Mouse (Mus musculus) forebrain, embryonic 11.5 days (tissue): Measurements from ENCODE around the gene Rpl19. TPM values are rescaled to one million over a fixed set of nuclear protein-coding genes. Genes with fewer than 3 reads are reported as not detected.
A peak's percentile ranks its signal among the peaks of the same experiment; 100 is the strongest.

Source experiments
- ATAC-seq: fragments of 200-750 bp; cut with Nextera tagmentation; replicated peaks from 2 replicates; pipeline ENCODE4 v1.8.0; 2017; ENCODE audit warnings: moderate TSS enrichment; ENCODE audit not compliant: low FRiP score
- DNase-seq: peaks from one replicate; pipeline ENCODE4 v3.0.0-alpha.2; 2017; ENCODE audit warnings: low spot score
- H3K27ac ChIP-seq: fragments of 300-500 bp; sonication (generic); 2 replicates; pipeline ENCODE4 v1.5.1; 2014; ENCODE audit warnings: low read depth, low read length
- H3K27me3 ChIP-seq: fragments of 300-500 bp; sonication (generic); 2 replicates; pipeline ENCODE4 v1.6.1; 2014; ENCODE audit warnings: mild to moderate bottlenecking, low read length, mixed read lengths; ENCODE audit not compliant: control insufficient read depth, insufficient read depth
- H3K36me3 ChIP-seq: fragments of 300-500 bp; sonication (generic); 2 replicates; pipeline ENCODE4 v1.6.1; 2014; ENCODE audit warnings: mild to moderate bottlenecking, low read length, moderate library complexity, mixed read lengths; ENCODE audit not compliant: control insufficient read depth, insufficient read depth
- H3K4me1 ChIP-seq: fragments of 300-500 bp; sonication (generic); replicated peaks from 2 replicates; pipeline ENCODE4 v1.6.1; 2014; ENCODE audit warnings: low read length, mixed read lengths; ENCODE audit not compliant: control insufficient read depth, insufficient read depth
- H3K4me2 ChIP-seq: fragments of 300-500 bp; sonication (generic); 2 replicates; pipeline ENCODE4 v1.6.1; 2014; ENCODE audit warnings: low read depth, mild to moderate bottlenecking, low read length, moderate library complexity, mixed read lengths; ENCODE audit not compliant: severe bottlenecking
- H3K4me3 ChIP-seq: fragments of 300-500 bp; sonication (generic); 2 replicates; pipeline ENCODE4 v1.5.1; 2014; ENCODE audit warnings: low read depth, low read length
- H3K9ac ChIP-seq: fragments of 300-500 bp; sonication (generic); 2 replicates; pipeline ENCODE4 v1.6.1; 2014; ENCODE audit warnings: low read length
- H3K9me3 ChIP-seq: fragments of 300-500 bp; sonication (generic); 2 replicates; pipeline ENCODE4 v1.6.1; 2016; ENCODE audit warnings: low read length, mixed read lengths; ENCODE audit not compliant: control insufficient read depth
- WGBS: fragments of 180-500 bp; shearing (Covaris S2); extraction: QIAGEN DNeasy Blood & Tissue Kit; methylation state at CpG from one replicate; pipeline ENCODE4 v1.1.7; 2014; 5-methylcytosine and 5-hydroxymethylcytosine counted together
- polyA plus RNA-seq: library from polyadenylated mRNA; unstranded; fragments of >200 nt; fragmentation: Nextera tagmentation; extraction: Ambion mirVana; gene quantifications from 2 replicates; pipeline ENCODE4 v1.2.1, GENCODE M21; 2014

Gene Rpl19
- polyA plus RNA-seq, 1 experiment from 2014 or later: 897 TPM

DNA sequence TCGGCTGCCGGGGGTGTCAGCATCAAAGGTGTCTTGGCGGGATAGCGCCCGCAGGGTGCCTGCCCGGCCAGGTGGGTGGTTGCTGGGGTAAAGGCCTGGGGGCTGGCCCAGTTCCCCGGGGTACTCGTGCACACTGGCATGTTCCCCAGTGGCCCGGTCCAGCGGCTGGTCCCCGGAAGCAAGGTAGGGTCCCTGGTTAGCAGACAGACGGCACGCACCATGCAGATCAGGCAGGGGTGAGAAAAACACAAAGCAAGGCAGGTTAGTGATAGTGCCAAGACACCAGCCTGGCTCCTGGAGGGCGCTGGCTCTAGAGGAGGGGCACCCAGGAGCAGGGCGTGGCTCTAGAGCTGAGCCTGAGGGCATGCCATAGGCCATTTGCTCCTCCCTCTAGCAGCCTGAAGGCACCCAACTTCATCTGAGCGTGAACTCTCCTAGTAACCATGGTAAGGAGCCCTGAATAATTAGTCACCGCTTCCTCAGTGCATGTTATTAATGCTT lies 23.3 kb upstream of the Rpl19 start:
- Histone ChIP-seq H3K4me1 (peaks cover 18% of the 10 kb centered on the region), H3K36me3 (no peaks in the 10 kb centered on the region; the same call in 1 of the 2 replicates), H3K9me3 (no peaks in the 10 kb centered on the region), H3K4me3 (0 out of 2 replicates have a peak overlapping the region, but pooled peaks have one; percentile 3), H3K27me3 (peaks cover 4% of the 10 kb centered on the region), H3K9ac (peak overlapping the region; percentile 6; the same call in 1 of the 2 replicates), H3K4me2 (peak overlapping the region; percentile 31; the same call in 1 of the 2 replicates), H3K27ac (no peak overlapping the region)
- ATAC-seq (peak; percentile 55; the same call in 1 of the 2 replicates), DNase-seq (peak; percentile 75)
- WGBS: 32% methylated on average over 17 of the region's 17 CpGs

DNA sequence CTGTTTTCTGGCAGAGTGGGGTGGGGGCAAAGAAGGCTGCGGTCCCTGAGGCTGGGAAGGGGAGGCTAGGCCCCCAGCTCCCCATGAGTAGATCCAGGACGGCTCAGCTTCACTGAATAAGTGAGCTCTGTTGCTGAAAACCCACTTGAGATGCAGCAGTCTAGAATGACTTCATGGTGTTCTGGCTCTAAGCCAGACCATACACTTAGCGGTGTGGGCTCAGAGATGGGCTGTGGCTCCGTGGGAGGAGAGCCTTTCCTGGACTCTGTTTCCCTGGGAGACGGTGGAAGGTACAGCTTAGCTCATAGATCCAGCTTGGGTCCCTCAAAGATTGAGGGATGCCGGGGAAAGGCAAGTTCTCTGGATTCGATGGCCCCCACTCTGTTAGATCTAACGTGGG lies 22.3 kb upstream of the Rpl19 start:
- no peak overlapping the region for H3K9ac ChIP-seq
- H3K36me3 ChIP-seq: no peaks in the 10 kb centered on the region; the same call in 1 of the 2 replicates
- no peak overlapping the region for H3K4me2 ChIP-seq
- H3K27ac ChIP-seq: no peak overlapping the region
- H3K4me3 ChIP-seq: no peak overlapping the region
- H3K27me3 ChIP-seq: peaks cover 4% of the 10 kb centered on the region
- 85% methylated on average over 8 of the region's 8 CpGs for WGBS
- peaks cover 18% of the 10 kb centered on the region for H3K4me1 ChIP-seq
- ATAC-seq (no peak), DNase-seq (no peak)
- no peaks in the 10 kb centered on the region for H3K9me3 ChIP-seq

DNA sequence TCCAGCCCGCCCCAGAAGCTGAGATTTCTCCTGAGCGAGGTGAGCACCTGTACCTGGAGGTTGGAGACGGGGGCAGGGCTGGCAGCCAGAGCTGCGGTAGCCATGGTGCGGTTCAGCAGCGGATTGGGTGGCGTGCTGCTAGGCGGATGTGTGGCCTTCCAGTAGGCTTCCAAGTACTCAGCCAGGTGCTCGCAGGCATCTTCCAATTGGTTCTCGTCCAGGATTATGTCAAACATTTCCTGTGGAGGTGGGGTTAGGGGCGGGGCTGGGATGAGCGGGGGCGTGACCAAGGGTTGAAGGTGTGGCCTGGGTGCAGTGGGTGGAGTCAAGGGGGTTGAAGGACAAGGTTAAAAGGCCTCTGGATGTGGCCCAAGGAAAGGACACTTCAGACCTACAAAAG lies 21.4 kb upstream of the Rpl19 start:
- H3K4me3 ChIP-seq: no peak overlapping the region
- no peaks in the 10 kb centered on the region for H3K9me3 ChIP-seq
- H3K36me3 ChIP-seq: no peaks in the 10 kb centered on the region; the same call in 1 of the 2 replicates
- ATAC-seq (no peak), DNase-seq (no peak)
- WGBS: 41% methylated on average over 13 of the region's 13 CpGs
- no peak overlapping the region for H3K9ac ChIP-seq
- H3K27me3 ChIP-seq: peaks cover 4% of the 10 kb centered on the region
- H3K4me2 ChIP-seq: no peak overlapping the region
- no peak overlapping the region for H3K27ac ChIP-seq
- H3K4me1 ChIP-seq: peaks cover 18% of the 10 kb centered on the region

DNA sequence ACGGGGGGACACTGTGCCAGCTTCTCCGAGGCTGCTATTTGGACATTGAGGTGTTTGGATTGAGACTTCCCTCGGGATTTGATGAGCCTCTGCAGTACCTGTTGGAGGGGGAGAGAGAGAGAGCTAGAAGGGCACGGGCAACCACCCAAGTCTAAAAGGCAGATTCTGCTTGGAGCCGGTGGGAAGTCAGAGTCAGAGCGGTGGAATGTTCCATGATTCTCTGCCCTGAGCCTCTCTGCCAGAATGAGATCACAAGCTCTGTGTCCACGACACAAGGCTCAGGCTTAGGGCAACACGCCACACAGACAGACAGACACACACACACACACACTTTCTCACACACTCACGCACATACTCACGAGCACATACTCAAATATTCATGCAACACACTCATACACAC lies 20.8 kb upstream of the Rpl19 start:
- H3K4me2 ChIP-seq: no peak overlapping the region
- ATAC-seq: no peak
- no peak for DNase-seq
- no peaks in the 10 kb centered on the region for H3K9me3 ChIP-seq
- peaks cover 18% of the 10 kb centered on the region for H3K4me1 ChIP-seq
- no peak overlapping the region for H3K4me3 ChIP-seq
- no peaks in the 10 kb centered on the region; the same call in 1 of the 2 replicates for H3K36me3 ChIP-seq
- no peak overlapping the region for H3K27ac ChIP-seq
- H3K9ac ChIP-seq: no peak overlapping the region
- peaks cover 4% of the 10 kb centered on the region for H3K27me3 ChIP-seq
- WGBS: 85% methylated on average over 10 of the region's 10 CpGs

DNA sequence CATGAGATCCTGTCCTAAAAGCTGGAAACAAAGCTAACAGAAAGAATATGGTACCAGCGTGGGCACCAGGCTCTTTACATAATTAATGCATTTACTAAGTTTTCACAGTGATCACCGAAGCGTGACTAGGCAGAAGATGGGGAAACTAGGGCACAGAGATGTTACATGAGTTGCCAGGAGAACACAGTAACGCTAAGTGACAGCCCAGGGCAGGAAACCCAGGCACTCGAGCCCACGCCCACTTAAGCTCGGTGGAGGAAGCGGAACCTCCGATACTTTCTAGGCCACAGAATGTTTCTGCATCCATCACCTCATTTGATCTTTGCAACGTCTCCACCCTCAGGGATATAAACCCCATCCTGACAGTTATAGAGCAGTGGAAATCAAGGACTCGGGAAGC lies 18.4 kb upstream of the Rpl19 start:
- H3K4me3 ChIP-seq: no peak overlapping the region
- H3K4me1 ChIP-seq: peaks cover 5% of the 10 kb centered on the region; the same call in 1 of the 2 replicates
- H3K9me3 ChIP-seq: no peaks in the 10 kb centered on the region
- H3K27ac ChIP-seq: no peak overlapping the region
- ATAC-seq: no peak
- 89% methylated on average over 11 of the region's 11 CpGs for WGBS
- H3K36me3 ChIP-seq: no peaks in the 10 kb centered on the region; the same call in 1 of the 2 replicates
- no peaks in the 10 kb centered on the region for H3K27me3 ChIP-seq
- no peak overlapping the region for H3K4me2 ChIP-seq
- no peak for DNase-seq
- H3K9ac ChIP-seq: no peak overlapping the region

DNA sequence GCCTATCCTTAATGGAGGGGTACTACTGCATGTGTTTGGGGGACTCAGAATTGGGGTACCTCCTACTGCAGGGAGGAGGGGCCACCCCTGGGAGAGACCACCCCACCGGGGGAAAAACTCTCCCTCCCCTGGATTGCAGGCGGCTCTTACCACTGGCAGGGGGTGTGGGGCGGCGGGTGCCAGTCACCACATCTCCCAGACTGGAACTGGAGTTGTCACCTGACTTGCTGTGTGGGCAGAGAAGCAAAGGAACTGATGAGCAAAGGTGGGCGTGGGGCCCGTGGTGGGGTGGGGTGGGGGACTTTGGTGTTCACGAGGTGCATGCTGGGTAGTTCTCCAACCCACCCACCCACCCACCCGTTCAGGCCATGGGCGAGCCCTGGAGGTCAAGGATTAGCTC lies 14.8 kb upstream of the Rpl19 start:
- WGBS: 77% methylated on average over 9 of the region's 9 CpGs
- DNase-seq (no peak), ATAC-seq (no peak)
- Histone ChIP-seq H3K27ac (no peak overlapping the region), H3K27me3 (no peaks in the 10 kb centered on the region), H3K4me2 (no peak overlapping the region), H3K9me3 (no peaks in the 10 kb centered on the region), H3K36me3 (no peaks in the 10 kb centered on the region; the same call in 1 of the 2 replicates), H3K4me1 (no peaks in the 10 kb centered on the region), H3K9ac (no peak overlapping the region), H3K4me3 (no peak overlapping the region)

DNA sequence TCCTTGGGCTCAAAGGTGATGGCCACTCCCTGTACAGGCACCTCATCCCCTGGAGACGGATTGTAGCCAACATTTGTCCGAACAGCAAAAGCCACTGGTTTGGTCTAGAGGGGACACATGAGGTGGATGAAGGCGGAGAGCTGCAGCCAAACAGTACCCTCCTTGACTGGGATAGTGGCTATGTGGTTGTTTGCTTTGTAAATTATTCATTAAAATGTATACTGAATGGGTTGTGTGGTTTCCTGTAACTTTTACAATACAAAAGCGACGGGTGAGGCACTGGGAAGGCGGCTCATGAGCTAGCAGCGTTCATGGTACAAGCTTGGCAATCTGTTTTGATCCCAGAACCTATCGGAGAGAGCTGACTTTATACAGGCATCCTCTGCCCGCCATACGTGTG lies 13.7 kb upstream of the Rpl19 start:
- Histone ChIP-seq H3K4me2 (no peak overlapping the region), H3K4me1 (no peaks in the 10 kb centered on the region), H3K9ac (no peak overlapping the region), H3K9me3 (no peaks in the 10 kb centered on the region), H3K36me3 (no peaks in the 10 kb centered on the region; the same call in 1 of the 2 replicates), H3K4me3 (no peak overlapping the region), H3K27me3 (no peaks in the 10 kb centered on the region), H3K27ac (no peak overlapping the region)
- ATAC-seq (no peak), DNase-seq (no peak)
- 85% methylated on average over 10 of the region's 10 CpGs for WGBS

DNA sequence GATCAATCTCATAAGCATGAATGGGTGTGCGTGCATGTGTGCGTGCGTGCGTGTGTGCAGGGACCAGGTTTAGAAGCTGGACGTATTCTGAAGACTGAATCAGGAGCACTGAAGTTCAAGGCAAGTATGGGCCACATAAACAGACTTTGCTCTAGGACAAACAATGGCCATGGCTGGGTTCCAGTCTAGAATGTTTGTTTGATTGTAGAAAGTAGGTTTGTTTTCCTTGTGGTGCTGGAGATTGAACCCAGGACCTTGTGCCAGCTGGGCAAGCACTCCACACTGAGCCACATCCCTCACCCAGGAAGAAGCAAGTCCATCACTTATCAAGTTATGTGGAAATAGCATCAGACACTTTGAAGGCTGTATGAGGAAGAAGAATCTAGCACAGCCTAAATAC lies 10.3 kb upstream of the Rpl19 start:
- peaks cover 17% of the 10 kb centered on the region for H3K4me1 ChIP-seq

DNA sequence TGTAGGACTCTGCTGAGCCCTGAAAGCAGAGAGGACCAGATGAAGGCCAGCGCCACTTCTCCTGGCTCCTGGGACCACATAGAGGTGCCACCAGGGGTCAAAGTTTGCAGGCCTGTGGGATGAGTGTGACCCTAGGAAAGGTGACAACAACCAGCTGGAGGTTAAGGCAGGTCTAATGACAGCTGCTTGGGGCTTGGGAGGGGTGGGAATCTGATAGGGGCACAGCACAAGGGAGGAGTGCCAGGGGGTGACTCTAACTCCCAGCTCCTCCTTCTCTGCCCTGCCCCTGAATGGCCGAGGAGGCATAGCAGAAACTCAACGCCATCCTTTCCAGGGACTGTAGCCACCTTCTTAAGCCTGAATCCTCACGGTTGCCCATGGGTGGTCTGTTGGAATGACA lies 9.7 kb upstream of the Rpl19 start:
- Histone ChIP-seq H3K4me2 (no peak overlapping the region), H3K27me3 (no peaks in the 10 kb centered on the region), H3K27ac (no peak overlapping the region), H3K4me3 (no peak overlapping the region), H3K36me3 (no peaks in the 10 kb centered on the region), H3K9ac (no peak overlapping the region), H3K9me3 (no peaks in the 10 kb centered on the region), H3K4me1 (peaks cover 20% of the 10 kb centered on the region)
- WGBS: 79% methylated on average over 4 of the region's 4 CpGs
- DNase-seq (no peak), ATAC-seq (no peak)

More for the DNA sequence above, 10.3 kb upstream of the Rpl19 start:
- Histone ChIP-seq H3K4me2 (no peak overlapping the region), H3K36me3 (no peaks in the 10 kb centered on the region), H3K9me3 (no peaks in the 10 kb centered on the region), H3K4me3 (no peak overlapping the region), H3K27ac (no peak overlapping the region), H3K9ac (no peak overlapping the region), H3K27me3 (no peaks in the 10 kb centered on the region)
- no peak for DNase-seq
- WGBS: 91% methylated on average over 5 of the region's 5 CpGs
- ATAC-seq: no peak
